Mouse (Mus musculus): ENCODE data around the gene Ctnnb1. TPM values are rescaled to one million over a fixed set of nuclear protein-coding genes. Genes with fewer than 3 reads are reported as not detected.

Gene Ctnnb1
- polyA plus RNA-seq, 1 experiment from 2014 or later: 483 TPM

- Histone ChIP-seq H3K36me3 (ENCODE audit: control insufficient read depth, insufficient read depth, low read length) (peaks cover 39% of the 10 kb centered on the region), H3K4me3 (ENCODE audit: low read depth, low read length) (no peak overlapping the region), H3K4me1 (ENCODE audit: control insufficient read depth, insufficient read depth, low read length) (peaks cover 4% of the 10 kb centered on the region), H3K9me3 (replicated peaks; ENCODE audit: control insufficient read depth, low read length, poor library complexity, severe bottlenecking) (no peaks in the 10 kb centered on the region), H3K9ac (ENCODE audit: low read depth, low read length) (no peak overlapping the region), H3K27ac (ENCODE audit: low read length) (no peak overlapping the region), H3K4me2 (ENCODE audit: low read length) (no peak overlapping the region), H3K27me3 (ENCODE audit: control insufficient read depth, insufficient read depth, low read depth, low read length) (no peaks in the 10 kb centered on the region)
- 82% methylated on average over 3 of the region's 3 CpGs for whole genome bisulfite sequencing
- ATAC-seq: no peak
These were observed 32.5 kb downstream of the Ctnnb1 start for GRCm38 (mm10) chr9:120961466-120961865.

- Histone ChIP-seq H3K9me3 (replicated peaks; ENCODE audit: control insufficient read depth, low read length, poor library complexity, severe bottlenecking) (no peaks in the 10 kb centered on the region), H3K4me3 (ENCODE audit: low read depth, low read length) (no peak overlapping the region), H3K36me3 (ENCODE audit: control insufficient read depth, insufficient read depth, low read length) (peaks cover 38% of the 10 kb centered on the region), H3K4me1 (ENCODE audit: control insufficient read depth, insufficient read depth, low read length) (peaks cover 4% of the 10 kb centered on the region), H3K4me2 (ENCODE audit: low read length) (no peak overlapping the region), H3K27ac (ENCODE audit: low read length) (peak overlapping the region; percentile 44), H3K9ac (ENCODE audit: low read depth, low read length) (no peak overlapping the region), H3K27me3 (ENCODE audit: control insufficient read depth, insufficient read depth, low read depth, low read length) (no peaks in the 10 kb centered on the region)
- no peak for ATAC-seq
- 78% methylated on average over 3 of the region's 3 CpGs for WGBS
These were observed 33.1 kb downstream of the Ctnnb1 start for GRCm38 (mm10) chr9:120961969-120962700.

DNA sequence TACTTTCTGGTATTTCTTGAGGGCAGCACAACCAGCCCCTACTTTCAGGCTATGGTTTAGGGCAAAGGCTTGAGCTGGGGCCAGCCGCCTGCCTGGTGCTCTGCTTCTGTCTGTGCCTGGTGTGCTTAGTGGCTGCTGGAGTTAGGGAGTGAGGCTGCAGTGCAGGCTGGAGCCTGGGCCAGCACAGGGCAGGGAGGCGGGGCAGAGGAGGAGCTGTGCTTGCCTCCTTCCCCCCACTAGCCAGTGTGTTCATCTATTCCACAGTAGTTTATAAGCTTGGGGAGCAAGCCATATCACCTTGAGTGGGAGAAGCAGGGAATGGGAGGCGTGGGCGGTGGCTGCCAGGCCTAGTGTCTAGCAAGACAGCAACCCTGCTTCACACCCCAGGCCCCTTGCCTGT, 34.1 kb downstream of the Ctnnb1 start:
- no peak for ATAC-seq
- Histone ChIP-seq H3K27me3 (ENCODE audit: control insufficient read depth, insufficient read depth, low read depth, low read length) (no peaks in the 10 kb centered on the region), H3K9ac (ENCODE audit: low read depth, low read length) (no peak overlapping the region), H3K27ac (ENCODE audit: low read length) (peak overlapping the region; percentile 13), H3K9me3 (replicated peaks; ENCODE audit: control insufficient read depth, low read length, poor library complexity, severe bottlenecking) (no peaks in the 10 kb centered on the region), H3K4me1 (ENCODE audit: control insufficient read depth, insufficient read depth, low read length) (peaks cover 4% of the 10 kb centered on the region), H3K36me3 (ENCODE audit: control insufficient read depth, insufficient read depth, low read length) (peaks cover 28% of the 10 kb centered on the region), H3K4me3 (ENCODE audit: low read depth, low read length) (no peak overlapping the region), H3K4me2 (ENCODE audit: low read length) (no peak overlapping the region)
- WGBS: 93% methylated on average over 4 of the region's 4 CpGs

DNA sequence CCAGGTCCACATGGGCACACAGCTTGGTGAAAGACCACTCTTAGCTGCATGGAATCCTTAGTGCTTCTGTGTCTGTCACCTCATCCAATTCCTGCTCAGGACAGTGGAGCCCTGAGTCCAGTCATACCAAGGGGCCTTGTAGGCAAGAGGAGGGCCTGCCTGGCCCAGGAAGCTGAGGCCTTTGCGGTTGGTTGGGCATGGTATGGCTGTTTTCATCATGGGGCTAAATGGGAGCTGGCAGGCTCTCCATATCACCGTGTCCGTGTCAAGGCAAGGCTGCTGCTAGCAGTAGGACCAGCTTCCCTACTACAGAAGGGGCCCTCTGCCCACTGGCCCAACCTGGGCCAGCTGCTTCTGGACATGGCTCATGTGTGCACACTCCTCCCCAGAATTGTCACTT, 34.7 kb downstream of the Ctnnb1 start:
- Histone ChIP-seq H3K27ac (ENCODE audit: low read length) (no peak overlapping the region), H3K27me3 (ENCODE audit: control insufficient read depth, insufficient read depth, low read depth, low read length) (no peaks in the 10 kb centered on the region), H3K9ac (ENCODE audit: low read depth, low read length) (no peak overlapping the region), H3K36me3 (ENCODE audit: control insufficient read depth, insufficient read depth, low read length) (peaks cover 25% of the 10 kb centered on the region), H3K4me2 (ENCODE audit: low read length) (no peak overlapping the region), H3K4me3 (ENCODE audit: low read depth, low read length) (no peak overlapping the region), H3K4me1 (ENCODE audit: control insufficient read depth, insufficient read depth, low read length) (peaks cover 4% of the 10 kb centered on the region), H3K9me3 (replicated peaks; ENCODE audit: control insufficient read depth, low read length, poor library complexity, severe bottlenecking) (no peaks in the 10 kb centered on the region)
- WGBS: 85% methylated on average over 3 of the region's 3 CpGs
- ATAC-seq: no peak

- Histone ChIP-seq H3K4me3 (ENCODE audit: low read depth, low read length) (no peak overlapping the region), H3K9me3 (replicated peaks; ENCODE audit: control insufficient read depth, low read length, poor library complexity, severe bottlenecking) (no peaks in the 10 kb centered on the region), H3K27me3 (ENCODE audit: control insufficient read depth, insufficient read depth, low read depth, low read length) (no peaks in the 10 kb centered on the region), H3K36me3 (ENCODE audit: control insufficient read depth, insufficient read depth, low read length) (peaks cover 25% of the 10 kb centered on the region), H3K9ac (ENCODE audit: low read depth, low read length) (no peak overlapping the region), H3K4me2 (ENCODE audit: low read length) (no peak overlapping the region), H3K4me1 (ENCODE audit: control insufficient read depth, insufficient read depth, low read length) (peaks cover 4% of the 10 kb centered on the region), H3K27ac (ENCODE audit: low read length) (no peak overlapping the region)
- 83% methylated on average over 5 of the region's 5 CpGs for WGBS
- no peak for ATAC-seq
These were observed 35.2 kb downstream of the Ctnnb1 start for GRCm38 (mm10) chr9:120964224-120964623.

DNA sequence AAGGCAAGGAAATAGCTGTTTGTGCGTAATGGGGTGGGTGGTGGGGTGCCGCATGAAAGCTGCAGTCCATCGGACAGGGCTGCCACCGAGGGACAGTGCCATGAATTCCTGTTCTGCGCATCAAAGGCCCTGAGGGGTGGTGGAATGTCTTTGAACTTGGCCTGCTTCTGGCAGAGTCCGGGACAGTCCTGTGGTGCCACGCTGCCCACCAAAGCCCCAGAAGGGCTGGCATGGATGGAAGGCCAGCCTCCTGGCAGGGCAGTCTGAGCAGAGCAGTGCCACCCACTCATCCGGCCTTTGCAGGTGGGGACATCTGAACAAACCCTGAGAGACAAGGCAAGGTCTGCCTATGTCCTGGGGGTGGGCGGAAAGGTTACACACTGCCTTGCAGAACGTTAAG, 36.0 kb downstream of the Ctnnb1 start:
- Histone ChIP-seq H3K4me1 (ENCODE audit: control insufficient read depth, insufficient read depth, low read length) (peaks cover 4% of the 10 kb centered on the region), H3K36me3 (ENCODE audit: control insufficient read depth, insufficient read depth, low read length) (peaks cover 23% of the 10 kb centered on the region), H3K9ac (ENCODE audit: low read depth, low read length) (no peak overlapping the region), H3K27me3 (ENCODE audit: control insufficient read depth, insufficient read depth, low read depth, low read length) (no peaks in the 10 kb centered on the region), H3K27ac (ENCODE audit: low read length) (no peak overlapping the region), H3K9me3 (replicated peaks; ENCODE audit: control insufficient read depth, low read length, poor library complexity, severe bottlenecking) (no peaks in the 10 kb centered on the region), H3K4me3 (ENCODE audit: low read depth, low read length) (no peak overlapping the region), H3K4me2 (ENCODE audit: low read length) (no peak overlapping the region)
- WGBS: 78% methylated on average over 10 of the region's 10 CpGs
- no peak for ATAC-seq

GRCm38 (mm10) chr9:120973026-120973515, 44.1 kb downstream of the Ctnnb1 start:
- no peaks in the 10 kb centered on the region for H3K9me3 ChIP-seq (replicated peaks; ENCODE audit: control insufficient read depth, low read length, poor library complexity, severe bottlenecking)
- peaks cover 5% of the 10 kb centered on the region; the same call in 1 of the 2 replicates for H3K4me1 ChIP-seq (ENCODE audit: control insufficient read depth, insufficient read depth, low read length)
- H3K27me3 ChIP-seq (ENCODE audit: control insufficient read depth, insufficient read depth, low read depth, low read length): no peaks in the 10 kb centered on the region
- H3K27ac ChIP-seq (ENCODE audit: low read length): no peak overlapping the region
- 80% methylated on average over 6 of the region's 6 CpGs for WGBS
- peaks cover 11% of the 10 kb centered on the region for H3K36me3 ChIP-seq (ENCODE audit: control insufficient read depth, insufficient read depth, low read length)
- no peak for ATAC-seq
- H3K4me3 ChIP-seq (ENCODE audit: low read depth, low read length): no peak overlapping the region
- no peak overlapping the region for H3K9ac ChIP-seq (ENCODE audit: low read depth, low read length)
- no peak overlapping the region for H3K4me2 ChIP-seq (ENCODE audit: low read length)

- no peak overlapping the region for H3K27ac ChIP-seq (ENCODE audit: low read length)
- H3K36me3 ChIP-seq (ENCODE audit: control insufficient read depth, insufficient read depth, low read length): peaks cover 3% of the 10 kb centered on the region
- H3K27me3 ChIP-seq (ENCODE audit: control insufficient read depth, insufficient read depth, low read depth, low read length): no peaks in the 10 kb centered on the region
- peaks cover 5% of the 10 kb centered on the region; the same call in 1 of the 2 replicates for H3K4me1 ChIP-seq (ENCODE audit: control insufficient read depth, insufficient read depth, low read length)
- WGBS: 92% methylated on average over 2 of the region's 2 CpGs
- H3K9me3 ChIP-seq (replicated peaks; ENCODE audit: control insufficient read depth, low read length, poor library complexity, severe bottlenecking): no peaks in the 10 kb centered on the region
- no peak for ATAC-seq
- no peak overlapping the region for H3K4me3 ChIP-seq (ENCODE audit: low read depth, low read length)
- H3K4me2 ChIP-seq (ENCODE audit: low read length): no peak overlapping the region
- H3K9ac ChIP-seq (ENCODE audit: low read depth, low read length): no peak overlapping the region
These were observed 45.2 kb downstream of the Ctnnb1 start for GRCm38 (mm10) chr9:120974209-120974608.

GRCm38 (mm10) chr9:120976158-120976557, 47.1 kb downstream of the Ctnnb1 start:
- Histone ChIP-seq H3K4me2 (ENCODE audit: low read length) (no peak overlapping the region), H3K9me3 (replicated peaks; ENCODE audit: control insufficient read depth, low read length, poor library complexity, severe bottlenecking) (no peaks in the 10 kb centered on the region), H3K27ac (ENCODE audit: low read length) (no peak overlapping the region), H3K4me1 (ENCODE audit: control insufficient read depth, insufficient read depth, low read length) (peaks cover 12% of the 10 kb centered on the region), H3K27me3 (ENCODE audit: control insufficient read depth, insufficient read depth, low read depth, low read length) (no peaks in the 10 kb centered on the region), H3K4me3 (ENCODE audit: low read depth, low read length) (no peak overlapping the region), H3K36me3 (ENCODE audit: control insufficient read depth, insufficient read depth, low read length) (no peaks in the 10 kb centered on the region), H3K9ac (ENCODE audit: low read depth, low read length) (no peak overlapping the region)
- 53% methylated on average over 5 of the region's 5 CpGs for WGBS
- no peak for ATAC-seq

Data from midbrain, embryonic 16.5 days (tissue).